In genomic region chr7:111028281-111029045, GRCm38 (mm10) we compare ENCODE assay signal across 8 mouse cellular contexts. TPM values are rescaled to one million over a fixed set of nuclear protein-coding genes. Genes with fewer than 3 reads are reported as not detected.
A peak's percentile ranks its signal among the peaks of the same experiment; 100 is the strongest.
DNase-seq lines count a peak whose midpoint lies in the region; ATAC-seq lines count a peak whose summit lies in the region.

Gene Ctr9 (plus strand): TSS chr7:111028951.

- peak within 1 kb of the TSS; percentile 66 for H3K4me2 ChIP-seq in hindbrain, embryonic 13.5 days

- 7% methylated on average over 45 of the region's 45 CpGs for WGBS in hindbrain, embryonic 13.5 days

- no peaks in the 10 kb centered on the region for H3K9me3 ChIP-seq in hindbrain, embryonic 13.5 days

- DNase-seq in NIH3T3 (ENCODE audit: low read depth), result peak; percentile 92
- DNase-seq in cerebellum, postnatal 10 days, result peak; percentile 97
- peak; percentile 91 to 94 for DNase-seq in frontal cortex, postnatal 14 days (ENCODE audit: low spot score in 2 of 2)
- DNase-seq in layer of hippocampus, postnatal 25 days (ENCODE audit: extremely low spot score in 1 of 2, low spot score in 1 of 2), result peak; percentile 86 to 97
- DNase-seq in lung, postnatal 25 days (ENCODE audit: low spot score), result peak; percentile 93
- DNase-seq in retina, embryonic 14.5 days (ENCODE audit: low spot score), result peak; percentile 94
- peak; percentile 95 for DNase-seq in thymus, postnatal 4 days

- H3K4me3 ChIP-seq in hindbrain, embryonic 13.5 days, result peak within 1 kb of the TSS; percentile 79

- ATAC-seq in hindbrain, embryonic 13.5 days (ENCODE audit: low FRiP score), result peak; percentile 98

- peaks cover 21% of the 10 kb centered on the region for H3K36me3 ChIP-seq in hindbrain, embryonic 13.5 days

- H3K9ac ChIP-seq in hindbrain, embryonic 13.5 days, result peak within 1 kb of the TSS; percentile 88

- peaks cover 24% of the 10 kb centered on the region for H3K4me1 ChIP-seq in hindbrain, embryonic 13.5 days (replicated peaks)

- peak within 1 kb of the TSS; percentile 96 for H3K27ac ChIP-seq in hindbrain, embryonic 13.5 days

- no peaks in the 10 kb centered on the region for H3K27me3 ChIP-seq in hindbrain, embryonic 13.5 days

RNA-seq across cellular contexts. Expression of gene Ctr9, which starts in this region (rescaled TPM):
- 94.3 and 96.9 TPM in 2 replicates for polyA plus RNA-seq in hindbrain, embryonic 13.5 days (2015; fragmentation: Nextera tagmentation; extraction: Ambion mirVana)
- total RNA-seq in layer of hippocampus, postnatal 25 days (2021), result 10 to 100 TPM; 49.8 to 54.5 TPM

Comparison
In these comparisons a context has a peak if more than half of its experiments do, and no peak if none do; other contexts are left out.
1. Peak in every context shown above with its lines: DNase-seq, ATAC-seq, H3K4me3 ChIP-seq and H3K27ac ChIP-seq.